Mouse (Mus musculus): Measurements from ENCODE around the gene Tvp23a. TPM values are rescaled to one million over a fixed set of nuclear protein-coding genes. Genes with fewer than 3 reads are reported as not detected.

Tvp23a gene
- polyA plus RNA-seq, 1 experiment from 2014 or later: 22.7 TPM

GRCm38 (mm10) chr16:10474956-10475355, 27.8 kb upstream of the Tvp23a start:
- DNase-seq (ENCODE audit: low spot score): no peak
- WGBS: 75% methylated on average over 3 of the region's 3 CpGs
- H3K27me3 ChIP-seq (ENCODE audit: low read depth, poor library complexity, severe bottlenecking): no peaks in the 10 kb centered on the region
- H3K36me3 ChIP-seq: no peaks in the 10 kb centered on the region
- no peaks in the 10 kb centered on the region for H3K4me1 ChIP-seq
- no peaks in the 10 kb centered on the region for H3K9me3 ChIP-seq (replicated peaks)
- no peak overlapping the region for H3K27ac ChIP-seq
- H3K4me3 ChIP-seq: no peak overlapping the region

GRCm38 (mm10) chr16:10471950-10472349, 24.8 kb upstream of the Tvp23a start:
- 91% methylated on average over 3 of the region's 3 CpGs for WGBS
- H3K9me3 ChIP-seq (replicated peaks): no peaks in the 10 kb centered on the region
- no peaks in the 10 kb centered on the region for H3K27me3 ChIP-seq (ENCODE audit: low read depth, poor library complexity, severe bottlenecking)
- no peak overlapping the region for H3K4me3 ChIP-seq
- no peak overlapping the region for H3K27ac ChIP-seq
- H3K36me3 ChIP-seq: no peaks in the 10 kb centered on the region
- no peaks in the 10 kb centered on the region; the same call in 1 of the 2 replicates for H3K4me1 ChIP-seq
- no peak for DNase-seq (ENCODE audit: low spot score)

GRCm38 (mm10) chr16:10468201-10468600, 21.0 kb upstream of the Tvp23a start:
- no peaks in the 10 kb centered on the region for H3K27me3 ChIP-seq (ENCODE audit: low read depth, poor library complexity, severe bottlenecking)
- H3K4me3 ChIP-seq: no peak overlapping the region
- H3K27ac ChIP-seq: no peak overlapping the region
- no peak for DNase-seq (ENCODE audit: low spot score)
- WGBS: 70% methylated on average over 1 of the region's 1 CpGs
- no peaks in the 10 kb centered on the region for H3K9me3 ChIP-seq (replicated peaks)
- H3K4me1 ChIP-seq: peaks cover 9% of the 10 kb centered on the region
- no peaks in the 10 kb centered on the region for H3K36me3 ChIP-seq

- Histone ChIP-seq H3K27ac (no peak overlapping the region), H3K4me1 (peaks cover 9% of the 10 kb centered on the region), H3K4me3 (no peak overlapping the region), H3K36me3 (no peaks in the 10 kb centered on the region), H3K9me3 (replicated peaks) (no peaks in the 10 kb centered on the region), H3K27me3 (ENCODE audit: low read depth, poor library complexity, severe bottlenecking) (no peaks in the 10 kb centered on the region)
- WGBS: 41% methylated on average over 11 of the region's 11 CpGs
- DNase-seq (ENCODE audit: low spot score): no peak
Observed at GRCm38 (mm10) chr16:10467391-10468107, 20.4 kb upstream of the Tvp23a start.

GRCm38 (mm10) chr16:10465011-10465681, 18.0 kb upstream of the Tvp23a start:
- no peaks in the 10 kb centered on the region for H3K9me3 ChIP-seq (replicated peaks)
- H3K36me3 ChIP-seq: no peaks in the 10 kb centered on the region
- H3K27ac ChIP-seq: no peak overlapping the region
- 20% methylated on average over 4 of the region's 4 CpGs for WGBS
- no peak for DNase-seq (ENCODE audit: low spot score)
- no peak overlapping the region for H3K4me3 ChIP-seq
- H3K27me3 ChIP-seq (ENCODE audit: low read depth, poor library complexity, severe bottlenecking): no peaks in the 10 kb centered on the region
- H3K4me1 ChIP-seq: peaks cover 9% of the 10 kb centered on the region

GRCm38 (mm10) chr16:10461178-10461577, 14.0 kb upstream of the Tvp23a start:
- Histone ChIP-seq H3K36me3 (no peaks in the 10 kb centered on the region), H3K27me3 (ENCODE audit: low read depth, poor library complexity, severe bottlenecking) (no peaks in the 10 kb centered on the region), H3K4me3 (no peak overlapping the region), H3K9me3 (replicated peaks) (no peaks in the 10 kb centered on the region), H3K27ac (no peak overlapping the region), H3K4me1 (peaks cover 9% of the 10 kb centered on the region)
- DNase-seq (ENCODE audit: low spot score): no peak
- 90% methylated on average over 2 of the region's 2 CpGs for WGBS

- DNase-seq (ENCODE audit: low spot score): no peak
- peaks cover 11% of the 10 kb centered on the region for H3K4me1 ChIP-seq
- H3K27ac ChIP-seq: no peak overlapping the region
- no peak overlapping the region for H3K4me3 ChIP-seq
- no peaks in the 10 kb centered on the region for H3K27me3 ChIP-seq (ENCODE audit: low read depth, poor library complexity, severe bottlenecking)
- H3K36me3 ChIP-seq: no peaks in the 10 kb centered on the region
- 81% methylated on average over 2 of the region's 2 CpGs for WGBS
- H3K9me3 ChIP-seq (replicated peaks): no peaks in the 10 kb centered on the region
Observed at GRCm38 (mm10) chr16:10460188-10460587, 13.0 kb upstream of the Tvp23a start.

- Histone ChIP-seq H3K9me3 (replicated peaks) (no peaks in the 10 kb centered on the region), H3K36me3 (no peaks in the 10 kb centered on the region), H3K27ac (peak overlapping the region; percentile 58; the same call in 1 of the 2 replicates), H3K27me3 (ENCODE audit: low read depth, poor library complexity, severe bottlenecking) (no peaks in the 10 kb centered on the region), H3K4me3 (no peak overlapping the region), H3K4me1 (peaks cover 28% of the 10 kb centered on the region)
- 14% methylated on average over 3 of the region's 3 CpGs for WGBS
- peak; percentile 61 for DNase-seq (ENCODE audit: low spot score)
Observed at GRCm38 (mm10) chr16:10454583-10454974, 7.4 kb upstream of the Tvp23a start.

GRCm38 (mm10) chr16:10453872-10454582, 6.9 kb upstream of the Tvp23a start:
- H3K36me3 ChIP-seq: no peaks in the 10 kb centered on the region
- H3K27me3 ChIP-seq (ENCODE audit: low read depth, poor library complexity, severe bottlenecking): no peaks in the 10 kb centered on the region
- no peak for DNase-seq (ENCODE audit: low spot score)
- H3K4me1 ChIP-seq: peaks cover 28% of the 10 kb centered on the region
- no peaks in the 10 kb centered on the region for H3K9me3 ChIP-seq (replicated peaks)
- H3K27ac ChIP-seq: peak overlapping the region; percentile 58; the same call in 1 of the 2 replicates
- WGBS: 56% methylated on average over 6 of the region's 6 CpGs
- H3K4me3 ChIP-seq: no peak overlapping the region

- no peak for DNase-seq (ENCODE audit: low spot score)
- peaks cover 35% of the 10 kb centered on the region for H3K4me1 ChIP-seq
- no peaks in the 10 kb centered on the region for H3K9me3 ChIP-seq (replicated peaks)
- no peaks in the 10 kb centered on the region for H3K27me3 ChIP-seq (ENCODE audit: low read depth, poor library complexity, severe bottlenecking)
- no peaks in the 10 kb centered on the region for H3K36me3 ChIP-seq
- 88% methylated on average over 8 of the region's 8 CpGs for WGBS
- no peak overlapping the region for H3K4me3 ChIP-seq
- no peak overlapping the region for H3K27ac ChIP-seq
Observed at GRCm38 (mm10) chr16:10452445-10452896, 5.3 kb upstream of the Tvp23a start.

- Histone ChIP-seq H3K36me3 (no peaks in the 10 kb centered on the region), H3K9me3 (replicated peaks) (no peaks in the 10 kb centered on the region), H3K27ac (no peak overlapping the region), H3K4me1 (peaks cover 40% of the 10 kb centered on the region), H3K27me3 (ENCODE audit: low read depth, poor library complexity, severe bottlenecking) (no peaks in the 10 kb centered on the region), H3K4me3 (no peak overlapping the region)
- 85% methylated on average over 2 of the region's 2 CpGs for WGBS
- DNase-seq (ENCODE audit: low spot score): no peak
Observed at GRCm38 (mm10) chr16:10451906-10452305, 4.7 kb upstream of the Tvp23a start.

GRCm38 (mm10) chr16:10448931-10449330, 1.8 kb upstream of the Tvp23a start:
- 89% methylated on average over 9 of the region's 9 CpGs for WGBS

GRCm38 (mm10) chr16:10447781-10448180, 619 bp upstream of the Tvp23a start:
- peak overlapping the region; percentile 88 for H3K27ac ChIP-seq
- WGBS: 67% methylated on average over 2 of the region's 2 CpGs

More at GRCm38 (mm10) chr16:10448931-10449330, 1.8 kb upstream of the Tvp23a start:
- no peak for DNase-seq (ENCODE audit: low spot score)
- Histone ChIP-seq H3K9me3 (replicated peaks) (no peaks in the 10 kb centered on the region), H3K4me3 (no peak overlapping the region), H3K27me3 (ENCODE audit: low read depth, poor library complexity, severe bottlenecking) (no peaks in the 10 kb centered on the region), H3K27ac (no peak overlapping the region), H3K36me3 (0 out of 2 replicates have a peak, but pooled peaks cover 3% of the 10 kb centered on the region), H3K4me1 (peaks cover 36% of the 10 kb centered on the region)

More at GRCm38 (mm10) chr16:10447781-10448180, 619 bp upstream of the Tvp23a start:
- H3K36me3 ChIP-seq: 0 out of 2 replicates have a peak, but pooled peaks cover 3% of the 10 kb centered on the region
- H3K9me3 ChIP-seq (replicated peaks): no peaks in the 10 kb centered on the region
- H3K27me3 ChIP-seq (ENCODE audit: low read depth, poor library complexity, severe bottlenecking): no peaks in the 10 kb centered on the region
- no peak for DNase-seq (ENCODE audit: low spot score)
- H3K4me3 ChIP-seq: peak overlapping the region; percentile 55
- H3K4me1 ChIP-seq: peaks cover 25% of the 10 kb centered on the region
